Mouse (Mus musculus) midbrain, embryonic 12.5 days (tissue): Measurements from ENCODE around the gene Rps27l. TPM values are rescaled to one million over a fixed set of nuclear protein-coding genes. Genes with fewer than 3 reads are reported as not detected.
A peak's percentile ranks its signal among the peaks of the same experiment; 100 is the strongest.
"Not testable (repeated sequence)": the region's sequence is repeated elsewhere in the genome, so short reads cannot be mapped to it uniquely, and the experiment has no call there.

Source experiments
- ATAC-seq: fragments of 200-750 bp; cut with Nextera tagmentation; 2 replicates; pipeline ENCODE4 v1.8.0; 2017; ENCODE audit warnings: low read depth, moderate TSS enrichment, moderate library complexity; ENCODE audit not compliant: low FRiP score
- H3K27ac ChIP-seq: fragments of 300-500 bp; sonication (generic); replicated peaks from 2 replicates; pipeline ENCODE4 v1.5.1; 2016; ENCODE audit warnings: mild to moderate bottlenecking
- H3K27me3 ChIP-seq: fragments of 300-500 bp; sonication (generic); 2 replicates; pipeline ENCODE4 v1.6.1; 2016; ENCODE audit warnings: mild to moderate bottlenecking
- H3K36me3 ChIP-seq: fragments of 300-500 bp; sonication (generic); 2 replicates; pipeline ENCODE4 v1.6.1; 2016
- H3K4me1 ChIP-seq: fragments of 300-500 bp; sonication (generic); 2 replicates; pipeline ENCODE4 v1.6.1; 2016
- H3K4me2 ChIP-seq: fragments of 300-500 bp; sonication (generic); replicated peaks from 2 replicates; pipeline ENCODE4 v1.6.1; 2016; ENCODE audit warnings: mild to moderate bottlenecking, moderate library complexity
- H3K4me3 ChIP-seq: fragments of 300-500 bp; sonication (generic); 2 replicates; pipeline ENCODE4 v1.5.1; 2016; ENCODE audit warnings: mild to moderate bottlenecking
- H3K9ac ChIP-seq: fragments of 300-500 bp; sonication (generic); replicated peaks from 2 replicates; pipeline ENCODE4 v1.6.1; 2016; ENCODE audit warnings: mild to moderate bottlenecking, moderate library complexity
- H3K9me3 ChIP-seq: fragments of 300-500 bp; sonication (generic); 2 replicates; pipeline ENCODE4 v1.6.1; 2016; ENCODE audit warnings: mild to moderate bottlenecking
- WGBS: fragments of 180-500 bp; shearing (Covaris S2); methylation state at CpG from one replicate; pipeline ENCODE4 v1.1.7; 2016; 5-methylcytosine and 5-hydroxymethylcytosine counted together
- polyA plus RNA-seq: library from polyadenylated mRNA; unstranded; fragments of >200 nt; fragmentation: Nextera tagmentation; extraction: Ambion mirVana; gene quantifications from 2 replicates; pipeline ENCODE4 v1.2.1, GENCODE M21; 2016

Gene Rps27l
- polyA plus RNA-seq, 1 experiment from 2014 or later, result 550 TPM

- WGBS, result 94% methylated on average over 5 of the region's 5 CpGs
- not testable (repeated sequence) for ATAC-seq, H3K27me3 ChIP-seq, H3K9ac ChIP-seq, H3K36me3 ChIP-seq, H3K9me3 ChIP-seq, H3K27ac ChIP-seq, H3K4me3 ChIP-seq, H3K4me2 ChIP-seq
- H3K4me1 ChIP-seq, result peaks cover 27% of the 10 kb centered on the region
Observed at GRCm38 (mm10) chr9:66913254-66913934, 32.5 kb upstream of the Rps27l start.

GRCm38 (mm10) chr9:66914540-66914939 lies 31.3 kb upstream of the Rps27l start:
- no peaks in the 10 kb centered on the region for H3K27me3 ChIP-seq
- H3K27ac ChIP-seq, result no peak overlapping the region
- H3K9ac ChIP-seq, result no peak overlapping the region
- ATAC-seq, result no peak
- peaks cover 31% of the 10 kb centered on the region for H3K4me1 ChIP-seq
- no peaks in the 10 kb centered on the region for H3K9me3 ChIP-seq
- no peak overlapping the region for H3K4me2 ChIP-seq
- H3K4me3 ChIP-seq, result no peak overlapping the region
- H3K36me3 ChIP-seq, result 0 out of 2 replicates have a peak, but pooled peaks cover 9% of the 10 kb centered on the region
- WGBS, result 95% methylated on average over 3 of the region's 3 CpGs

- H3K27ac ChIP-seq, result no peak overlapping the region
- H3K9ac ChIP-seq, result no peak overlapping the region
- 86% methylated on average over 5 of the region's 5 CpGs for WGBS
- H3K4me3 ChIP-seq, result no peak overlapping the region
- no peaks in the 10 kb centered on the region for H3K9me3 ChIP-seq
- no peak for ATAC-seq
- no peaks in the 10 kb centered on the region for H3K27me3 ChIP-seq
- H3K36me3 ChIP-seq, result 0 out of 2 replicates have a peak, but pooled peaks cover 9% of the 10 kb centered on the region
- peaks cover 31% of the 10 kb centered on the region for H3K4me1 ChIP-seq
- H3K4me2 ChIP-seq, result no peak overlapping the region
Observed at GRCm38 (mm10) chr9:66915401-66915800, 30.5 kb upstream of the Rps27l start.

- 89% methylated on average over 9 of the region's 9 CpGs for WGBS
- no peaks in the 10 kb centered on the region for H3K9me3 ChIP-seq
- H3K4me3 ChIP-seq, result no peak overlapping the region
Observed at GRCm38 (mm10) chr9:66915869-66916785, 29.8 kb upstream of the Rps27l start.

GRCm38 (mm10) chr9:66917216-66917891 lies 28.5 kb upstream of the Rps27l start:
- Histone ChIP-seq H3K9ac (0 out of 2 replicates have a peak overlapping the region, but pooled peaks have one; percentile 1), H3K27ac (no peak overlapping the region), H3K27me3 (no peaks in the 10 kb centered on the region), H3K36me3 (0 out of 2 replicates have a peak, but pooled peaks cover 9% of the 10 kb centered on the region), H3K4me2 (no peak overlapping the region), H3K9me3 (no peaks in the 10 kb centered on the region), H3K4me1 (peaks cover 28% of the 10 kb centered on the region), H3K4me3 (no peak overlapping the region)
- WGBS, result 95% methylated on average over 8 of the region's 8 CpGs
- ATAC-seq, result no peak

More at GRCm38 (mm10) chr9:66915869-66916785, 29.8 kb upstream of the Rps27l start:
- no peak overlapping the region for H3K9ac ChIP-seq
- H3K4me2 ChIP-seq, result no peak overlapping the region
- H3K27me3 ChIP-seq, result no peaks in the 10 kb centered on the region
- 0 out of 2 replicates have a peak, but pooled peaks cover 9% of the 10 kb centered on the region for H3K36me3 ChIP-seq
- no peak for ATAC-seq
- H3K27ac ChIP-seq, result no peak overlapping the region
- H3K4me1 ChIP-seq, result peaks cover 37% of the 10 kb centered on the region

- 89% methylated on average over 1 of the region's 1 CpGs for WGBS
- Histone ChIP-seq H3K36me3 (0 out of 2 replicates have a peak, but pooled peaks cover 9% of the 10 kb centered on the region), H3K9ac (no peak overlapping the region), H3K27me3 (no peaks in the 10 kb centered on the region), H3K4me3 (no peak overlapping the region; the same call in 1 of the 2 replicates), H3K9me3 (no peaks in the 10 kb centered on the region), H3K4me2 (peak overlapping the region; percentile 82), H3K4me1 (peaks cover 22% of the 10 kb centered on the region), H3K27ac (no peak overlapping the region)
- ATAC-seq, result no peak
Observed at GRCm38 (mm10) chr9:66917892-66918255, 28.0 kb upstream of the Rps27l start.

- Histone ChIP-seq H3K9ac (peak overlapping the region; percentile 91), H3K27me3 (no peaks in the 10 kb centered on the region), H3K4me3 (peak overlapping the region; percentile 89), H3K4me2 (peak overlapping the region; percentile 82), H3K4me1 (peaks cover 20% of the 10 kb centered on the region), H3K9me3 (no peaks in the 10 kb centered on the region), H3K27ac (peak overlapping the region; percentile 89), H3K36me3 (0 out of 2 replicates have a peak, but pooled peaks cover 4% of the 10 kb centered on the region)
- ATAC-seq, result no peak
- WGBS, result 3% methylated on average over 27 of the region's 27 CpGs
Observed at GRCm38 (mm10) chr9:66918672-66919330, 27.1 kb upstream of the Rps27l start.

GRCm38 (mm10) chr9:66919382-66919971 lies 26.4 kb upstream of the Rps27l start, which contains the start of gene Rab8b:
TSS of gene Rab8b (minus strand) at chr9:66919687.
- Histone ChIP-seq H3K27me3 (no peaks in the 10 kb centered on the region), H3K9ac (peak within 1 kb of the TSS; percentile 91), H3K9me3 (no peaks in the 10 kb centered on the region), H3K4me3 (peak within 1 kb of the TSS; percentile 89), H3K4me2 (peak within 1 kb of the TSS; percentile 82), H3K4me1 (peaks cover 17% of the 10 kb centered on the region), H3K36me3 (no peaks in the 10 kb centered on the region), H3K27ac (peak within 1 kb of the TSS; percentile 89)
- peak; percentile 98 for ATAC-seq
- under 1% methylated on average over 49 of the region's 49 CpGs for WGBS

GRCm38 (mm10) chr9:66919981-66920380 lies 25.9 kb upstream of the Rps27l start:
- peak; percentile 48 for ATAC-seq
- Histone ChIP-seq H3K27ac (peak overlapping the region; percentile 71), H3K36me3 (no peaks in the 10 kb centered on the region), H3K4me1 (peaks cover 17% of the 10 kb centered on the region), H3K4me2 (peak overlapping the region; percentile 82), H3K9me3 (no peaks in the 10 kb centered on the region), H3K4me3 (peak overlapping the region; percentile 89), H3K27me3 (no peaks in the 10 kb centered on the region), H3K9ac (peak overlapping the region; percentile 49)
- 1% methylated on average over 14 of the region's 14 CpGs for WGBS

- H3K27ac ChIP-seq, result no peak overlapping the region
Observed at GRCm38 (mm10) chr9:66920488-66921279, 25.2 kb upstream of the Rps27l start.

More at GRCm38 (mm10) chr9:66920488-66921279, 25.2 kb upstream of the Rps27l start:
- peaks cover 17% of the 10 kb centered on the region for H3K4me1 ChIP-seq
- no peaks in the 10 kb centered on the region for H3K36me3 ChIP-seq
- peak overlapping the region; percentile 89 for H3K4me3 ChIP-seq
- WGBS, result 12% methylated on average over 6 of the region's 6 CpGs
- peak overlapping the region; percentile 49; the same call in 1 of the 2 replicates for H3K9ac ChIP-seq
- no peaks in the 10 kb centered on the region for H3K9me3 ChIP-seq
- H3K4me2 ChIP-seq, result peak overlapping the region; percentile 82
- no peaks in the 10 kb centered on the region for H3K27me3 ChIP-seq
- ATAC-seq, result no peak
